Mouse (Mus musculus) megakaryocyte-erythroid progenitor cell, adult 5-6 weeks (primary cell): ENCODE results near the gene Tiparp. TPM values are rescaled to one million over a fixed set of nuclear protein-coding genes. Genes with fewer than 3 reads are reported as not detected.

ENCODE experiments used
- ATAC-seq: replicated peaks from 2 replicates; pipeline ENCODE4 v1.8.0; 2016; ENCODE audit warnings: mild to moderate bottlenecking, inconsistent platforms; ENCODE audit not compliant: severe bottlenecking, poor library complexity, low FRiP score, low TSS enrichment
- total RNA-seq, 2 experiments: library from RNA; stranded (forward) in 1 of 2; stranded (reverse) in 1 of 2; fragments of 200-1000, 215-1000 nt in 1 of 2; fragments of >200 nt in 1 of 2; fragmentation: Nextera tagmentation in 1 of 2; gene quantifications; 2 replicates each; pipeline ENCODE4 v1.2.3; 2014 to 2017

Tiparp gene
- total RNA-seq, 2 experiments from 2014 or later, result 3.5 to 8.3 TPM

DNA sequence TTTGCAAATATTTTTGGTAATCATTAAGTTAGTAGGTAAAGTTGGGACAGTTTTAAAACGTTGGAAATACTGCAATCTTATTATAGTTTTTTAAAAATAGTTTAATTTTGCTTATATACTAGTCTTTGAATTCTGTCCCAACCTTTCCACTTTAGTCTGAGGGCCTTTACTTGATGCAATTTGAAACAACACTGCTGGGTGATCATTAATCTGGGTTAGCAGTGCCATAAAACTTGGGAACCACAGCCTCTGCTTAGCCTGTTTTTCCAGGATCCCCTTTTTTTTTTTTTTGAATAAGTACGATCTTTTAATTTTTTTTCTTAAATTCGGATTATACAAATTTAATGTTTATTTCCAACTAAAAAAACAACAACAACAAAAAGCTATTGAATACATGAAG is 1.0 kb upstream of the Tiparp start:
- no peak for ATAC-seq

DNA sequence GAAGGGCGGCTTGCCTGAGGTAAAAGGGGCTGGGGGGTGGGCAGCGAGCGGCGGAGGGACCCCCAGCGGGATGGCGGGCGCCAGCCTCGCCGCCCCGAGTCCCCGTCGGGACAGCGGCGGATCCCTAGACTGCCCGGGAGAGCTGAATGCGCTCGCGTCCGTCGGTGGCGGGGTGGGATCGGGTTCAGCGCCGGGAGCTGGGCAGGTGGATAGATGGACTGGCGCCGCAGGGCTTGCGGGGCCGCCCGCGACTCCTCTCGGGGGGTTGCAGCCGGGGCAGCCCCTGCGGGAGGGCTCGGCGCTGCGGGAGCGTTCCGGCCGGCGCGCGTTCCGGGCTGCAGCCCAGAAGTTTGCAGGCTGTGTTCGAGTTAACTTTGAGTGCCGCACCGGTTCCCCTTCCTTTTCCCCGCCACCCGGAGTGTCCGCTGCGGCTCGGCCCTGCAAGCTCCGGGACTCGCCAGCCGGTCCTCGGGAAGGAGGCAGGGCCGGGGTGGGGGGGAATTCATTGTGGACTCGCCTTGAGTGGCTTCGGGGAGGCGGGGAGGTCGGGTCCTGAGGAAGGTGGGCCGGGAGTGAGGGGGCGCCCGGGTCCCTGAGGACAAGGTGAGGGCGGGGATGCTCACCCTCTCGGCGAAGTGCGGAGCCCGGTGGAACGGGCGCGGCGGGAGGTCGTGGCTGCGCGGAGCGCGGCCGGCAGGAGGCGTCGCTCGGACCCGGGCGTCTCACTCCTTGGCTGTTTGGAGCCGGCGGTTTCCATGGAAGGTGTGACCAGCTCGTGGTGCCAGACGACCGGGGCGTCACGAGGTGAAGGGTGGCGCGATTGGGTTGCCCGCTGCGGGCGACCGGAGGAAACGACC is 632 bp downstream of the Tiparp start:
- peak; percentile 29; the same call in 1 of the 2 replicates for ATAC-seq

DNA sequence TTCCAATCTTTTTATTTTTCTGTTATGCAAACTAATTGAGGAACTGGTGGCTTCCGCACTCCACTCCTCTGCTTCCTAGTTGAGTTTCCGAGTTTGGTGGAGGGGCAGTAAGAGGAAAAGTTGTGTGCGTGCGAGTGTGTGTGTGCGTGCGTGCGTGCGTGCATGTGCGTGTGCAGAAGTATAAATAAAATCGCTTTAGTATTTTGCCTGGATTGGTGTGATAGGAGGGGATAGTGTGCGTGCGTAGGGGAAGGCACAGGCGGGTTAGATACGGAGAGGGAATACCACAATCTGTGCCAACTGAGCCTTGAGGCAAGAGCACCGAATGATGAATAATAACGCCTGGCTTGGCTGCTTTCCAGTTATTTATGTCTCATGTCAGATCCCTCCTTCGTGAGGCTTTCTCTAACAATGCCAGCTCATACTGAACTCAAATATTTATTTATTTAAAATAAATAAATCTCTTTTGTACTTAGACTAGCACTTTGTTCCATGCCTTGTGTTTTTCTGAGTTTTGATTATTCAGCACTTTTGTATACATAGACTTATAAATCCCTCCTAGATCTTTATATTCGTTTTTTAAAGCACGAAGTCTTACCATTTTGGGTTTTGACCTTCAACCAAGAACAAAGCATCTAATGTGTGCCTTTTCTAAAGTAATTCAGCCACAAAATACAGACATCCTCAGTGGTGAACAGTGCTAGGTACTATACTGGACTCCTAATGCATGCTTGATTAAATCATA is 1.4 kb downstream of the Tiparp start:
- ATAC-seq, result peak; percentile 66

DNA sequence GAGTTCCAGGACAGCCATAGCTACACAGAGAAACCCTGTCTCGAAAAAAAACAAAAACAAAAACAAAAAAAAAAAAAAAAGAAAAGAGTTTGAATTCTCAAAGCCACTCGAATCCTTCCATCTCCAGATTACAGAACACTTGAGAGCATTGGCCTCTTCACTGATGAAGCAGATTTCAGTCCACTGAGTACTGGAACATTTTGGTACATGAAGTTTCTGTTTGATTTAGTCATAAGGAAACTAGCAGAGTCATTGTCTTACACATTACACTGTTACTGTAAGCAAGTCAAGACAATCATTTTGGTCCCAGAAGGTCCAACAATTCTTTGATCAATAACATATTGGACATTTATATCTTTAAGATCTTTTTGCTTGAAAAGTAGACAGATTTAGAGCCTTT is 4.8 kb downstream of the Tiparp start:
- no peak for ATAC-seq

DNA sequence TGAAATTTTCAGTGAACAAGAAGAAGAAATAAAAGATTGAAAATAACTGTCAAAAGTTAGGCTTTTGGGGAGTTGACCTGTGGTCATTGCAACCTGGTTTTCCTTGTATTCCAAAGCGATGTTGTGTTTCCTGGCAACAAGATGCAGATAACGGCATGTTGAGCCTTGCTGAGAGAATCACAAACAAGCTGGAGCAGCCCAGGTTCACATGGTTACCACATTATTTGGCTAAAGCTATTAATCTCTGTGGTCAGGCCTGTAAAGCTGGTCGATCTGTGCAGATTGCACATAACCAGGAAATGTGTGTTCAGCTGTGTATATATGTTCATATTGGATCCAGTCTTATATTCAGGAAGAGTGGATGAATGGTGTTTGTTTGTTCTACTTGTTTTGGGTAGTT is 5.4 kb downstream of the Tiparp start:
- ATAC-seq, result no peak

DNA sequence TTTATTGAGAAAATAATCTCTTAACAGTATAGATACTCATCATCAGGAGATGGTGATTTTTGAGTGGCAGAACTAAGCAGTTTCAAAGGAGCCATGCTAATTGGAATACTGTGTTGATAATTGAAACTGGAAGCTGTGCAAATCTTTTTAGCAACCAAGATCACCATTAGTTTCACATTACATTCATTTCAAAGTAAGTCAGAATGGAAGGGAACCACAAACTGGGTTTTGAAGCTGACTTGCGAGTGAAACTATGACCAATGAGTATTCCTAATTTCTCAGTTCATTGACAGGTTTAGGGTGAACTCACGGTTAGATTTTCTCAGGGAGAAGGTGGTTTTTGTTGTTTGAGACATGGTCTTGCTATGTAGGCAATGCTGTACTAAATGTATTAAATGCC is 6.3 kb downstream of the Tiparp start:
- no peak for ATAC-seq

DNA sequence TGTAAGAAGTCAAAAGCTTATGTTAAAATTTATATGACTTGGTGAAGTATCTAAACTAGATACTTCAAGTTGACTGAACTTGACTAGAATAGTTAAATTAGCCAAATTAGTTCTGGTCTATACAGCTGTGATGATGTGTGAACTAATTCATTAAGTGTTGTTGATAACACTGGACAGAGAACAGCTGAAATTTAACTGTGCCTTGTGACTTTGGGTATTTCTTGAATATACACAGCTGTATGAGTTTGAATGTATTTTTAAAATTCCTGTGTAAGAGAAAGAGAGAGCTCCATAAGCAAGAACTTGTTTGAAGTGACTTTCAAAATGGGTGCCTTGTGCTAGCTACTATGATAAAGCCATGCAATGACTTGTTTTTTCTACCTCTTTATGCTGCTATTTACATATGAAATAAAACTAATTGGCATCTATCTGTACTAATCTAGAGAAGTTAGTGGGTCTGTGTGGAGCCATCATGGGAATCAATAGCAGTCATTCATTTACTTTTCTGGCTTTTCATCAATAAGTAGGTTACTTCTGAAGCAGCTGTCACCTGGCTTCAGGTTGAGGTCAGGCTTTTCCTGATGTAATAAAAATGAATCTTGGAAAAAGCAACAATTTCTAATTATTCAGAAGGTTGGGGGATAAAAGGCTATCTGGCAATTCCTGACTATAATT is 7.0 kb downstream of the Tiparp start:
- no peak for ATAC-seq

DNA sequence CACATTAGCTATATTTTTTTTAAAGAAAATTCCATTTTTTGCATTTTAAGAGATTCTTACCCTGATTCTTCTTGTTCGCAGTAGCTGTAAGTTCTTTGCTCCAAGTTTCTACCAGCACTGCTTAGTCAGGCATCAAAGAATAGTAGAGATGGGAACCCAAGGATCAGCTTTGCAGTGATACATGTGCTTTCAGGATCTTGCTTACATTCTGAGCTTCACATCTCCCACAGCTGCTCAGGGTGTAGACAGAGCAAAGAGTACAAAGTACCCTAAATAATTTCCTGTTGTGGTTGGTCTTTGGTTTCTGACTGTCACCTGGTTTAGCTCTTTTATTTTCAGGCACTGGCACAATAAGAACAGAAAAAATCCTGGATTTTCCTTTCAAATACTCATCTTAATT is 9.1 kb downstream of the Tiparp start:
- ATAC-seq, result no peak

DNA sequence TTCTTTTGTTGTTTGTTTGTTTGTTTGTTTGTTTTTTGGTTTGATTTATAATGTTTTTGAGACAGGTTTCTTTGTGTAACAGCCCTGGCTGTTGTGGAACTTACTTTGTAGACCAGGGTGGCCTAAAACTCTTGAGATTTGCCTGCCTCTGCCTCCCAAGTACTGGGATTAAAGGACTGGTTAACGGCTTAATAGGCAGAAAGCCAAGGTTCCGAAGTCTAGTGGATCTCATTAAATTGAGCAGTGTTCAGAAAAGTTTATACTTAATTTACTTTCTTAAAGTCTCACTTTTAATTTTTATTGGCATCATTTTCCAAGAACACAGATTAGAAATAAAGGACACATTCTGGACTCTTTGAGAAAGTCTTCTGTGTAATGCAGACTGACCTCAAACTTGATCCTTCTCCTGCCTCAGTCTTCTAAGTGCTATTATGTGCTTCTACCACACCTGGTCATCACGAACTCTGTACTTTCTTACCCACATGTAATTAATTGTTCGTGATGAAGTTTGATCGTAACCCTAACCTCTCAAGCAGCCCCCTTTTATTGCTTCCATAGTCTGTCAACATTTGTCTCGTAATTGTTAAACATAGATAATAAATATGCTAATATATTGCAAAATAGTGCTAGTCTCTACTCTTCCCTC is 12.8 kb downstream of the Tiparp start:
- ATAC-seq, result no peak

DNA sequence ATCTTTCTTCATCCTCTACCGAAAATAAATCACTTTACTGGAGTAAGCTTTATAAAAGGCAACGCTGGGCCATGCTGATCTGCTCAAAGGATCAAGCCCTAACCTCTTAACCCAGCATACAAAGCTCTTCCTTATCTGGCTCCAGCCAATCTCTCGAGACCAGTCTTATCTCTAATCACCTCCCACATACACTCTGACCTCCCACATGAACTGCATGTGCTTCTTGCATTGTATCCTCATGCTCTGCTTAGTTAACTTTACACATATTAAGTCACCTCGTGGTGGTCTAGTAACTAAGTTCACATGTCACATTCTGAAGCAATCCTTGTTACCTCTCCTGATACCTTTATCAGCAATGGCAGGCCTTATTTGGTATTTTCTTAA is 13.3 kb downstream of the Tiparp start:
- peak; percentile 65; the same call in 1 of the 2 replicates for ATAC-seq

DNA sequence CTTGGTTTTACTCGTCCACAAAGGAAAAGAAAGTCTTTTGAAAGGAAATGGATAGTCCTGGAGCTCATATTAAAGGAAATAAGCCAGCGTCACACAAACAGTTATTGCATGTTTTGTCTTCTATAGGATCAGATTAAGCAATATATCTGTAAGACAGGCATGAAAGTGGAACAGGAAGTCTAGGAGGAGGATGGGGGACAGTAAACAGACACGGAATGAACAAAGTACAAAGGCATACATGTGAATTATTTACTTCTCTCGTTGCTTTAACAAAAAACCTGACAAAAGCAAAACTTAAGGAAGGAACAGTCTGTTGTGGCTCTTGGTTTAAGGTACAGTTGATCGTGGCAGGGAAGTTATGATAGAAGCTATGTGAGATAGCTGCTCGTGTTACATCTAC is 21.6 kb downstream of the Tiparp start:
- no peak for ATAC-seq

DNA sequence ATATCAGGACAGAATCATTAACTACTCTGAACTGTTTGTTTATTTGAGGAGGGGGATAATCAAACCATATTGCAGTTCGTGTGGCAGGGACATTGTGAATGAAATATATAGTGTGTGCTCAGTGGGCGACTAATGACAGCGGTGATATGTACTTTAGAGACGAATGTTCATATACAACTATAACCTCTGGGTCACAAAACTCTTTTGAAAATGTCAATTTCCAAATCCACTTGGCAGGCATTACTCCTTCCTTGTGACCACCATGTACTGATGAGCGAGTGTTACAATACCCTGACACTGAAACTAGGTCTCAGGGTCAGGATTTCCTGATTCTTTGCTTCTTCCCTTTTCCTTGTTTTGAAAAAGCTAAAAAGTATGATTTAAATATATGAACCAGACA is 22.9 kb downstream of the Tiparp start:
- no peak for ATAC-seq

DNA sequence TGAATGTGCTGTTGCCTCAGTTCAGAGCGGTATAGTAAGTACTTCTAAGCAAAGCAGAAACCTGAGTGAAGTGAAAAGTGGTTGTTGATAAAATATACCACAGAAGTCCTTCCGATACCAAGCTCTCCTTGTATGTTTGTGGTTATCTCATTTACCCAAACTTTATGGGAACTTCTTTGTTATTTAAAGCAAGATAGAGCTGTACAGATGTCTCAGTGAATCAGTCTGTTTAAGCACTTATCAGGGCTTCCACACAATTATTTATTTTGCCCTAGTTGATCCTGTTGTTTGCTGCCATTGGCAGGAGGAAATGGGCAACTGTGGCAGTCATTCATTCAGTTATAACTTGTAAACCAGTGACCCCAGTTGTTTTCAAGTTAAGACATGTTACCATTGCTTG is 26.4 kb downstream of the Tiparp start:
- ATAC-seq, result peak; percentile 85

DNA sequence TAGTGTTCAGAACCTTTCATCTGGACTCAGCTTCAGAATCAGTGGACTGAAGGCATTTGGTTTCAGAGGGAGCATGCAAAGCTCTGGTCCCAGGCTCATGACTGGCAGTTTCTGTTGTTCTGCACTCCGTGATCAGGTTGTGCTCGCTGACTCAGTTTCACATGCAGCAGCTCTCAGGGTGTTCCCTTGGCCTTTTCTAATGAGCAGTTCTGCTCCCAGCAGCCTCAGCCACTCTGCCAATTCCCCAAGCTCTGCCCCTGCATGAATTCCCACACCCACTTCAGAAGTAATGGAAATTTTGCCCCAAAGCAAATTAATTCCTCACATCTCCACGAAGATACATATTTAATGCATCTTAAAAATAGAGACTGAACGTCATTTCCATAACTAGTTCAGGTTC is 30.5 kb downstream of the Tiparp start:
- ATAC-seq, result no peak

DNA sequence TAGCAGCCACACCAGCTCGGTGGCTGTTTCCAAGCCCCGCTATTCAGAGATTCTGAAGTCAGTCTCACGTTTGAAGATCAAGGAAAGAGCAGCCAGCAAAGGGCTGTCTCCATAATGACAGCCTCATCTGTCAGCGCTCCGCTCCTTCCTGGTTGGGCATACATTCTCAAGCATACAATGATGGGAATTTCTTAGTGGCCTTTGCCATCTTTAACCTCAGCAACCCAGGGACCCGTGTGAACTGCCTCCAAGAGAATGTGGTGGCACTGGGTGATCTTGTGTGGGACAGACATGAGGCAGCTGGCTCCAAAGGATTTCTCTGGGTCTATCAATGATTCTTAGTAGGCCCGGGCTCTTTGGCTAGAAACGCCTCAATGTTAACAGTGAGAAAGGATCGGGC is 34.0 kb downstream of the Tiparp start:
- ATAC-seq, result no peak

DNA sequence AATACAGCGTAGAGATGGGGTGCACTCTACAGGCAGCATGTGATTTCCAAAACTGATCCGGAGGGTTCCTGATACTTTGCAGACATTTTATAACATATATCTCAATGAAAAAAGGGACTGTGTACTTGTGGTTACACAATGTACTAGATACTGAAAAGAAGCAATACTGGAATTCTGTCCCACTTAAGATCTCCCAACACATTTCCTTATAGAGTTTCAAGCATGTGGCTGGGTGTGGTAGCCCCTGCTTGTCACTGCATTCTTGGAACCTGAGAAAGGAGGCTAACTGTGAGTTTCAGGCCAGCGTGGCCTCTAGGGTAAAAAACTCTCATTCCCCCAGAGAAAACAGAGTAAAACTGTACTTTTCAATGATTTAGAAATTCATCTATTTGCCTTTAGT is 34.5 kb downstream of the Tiparp start:
- ATAC-seq, result no peak

DNA sequence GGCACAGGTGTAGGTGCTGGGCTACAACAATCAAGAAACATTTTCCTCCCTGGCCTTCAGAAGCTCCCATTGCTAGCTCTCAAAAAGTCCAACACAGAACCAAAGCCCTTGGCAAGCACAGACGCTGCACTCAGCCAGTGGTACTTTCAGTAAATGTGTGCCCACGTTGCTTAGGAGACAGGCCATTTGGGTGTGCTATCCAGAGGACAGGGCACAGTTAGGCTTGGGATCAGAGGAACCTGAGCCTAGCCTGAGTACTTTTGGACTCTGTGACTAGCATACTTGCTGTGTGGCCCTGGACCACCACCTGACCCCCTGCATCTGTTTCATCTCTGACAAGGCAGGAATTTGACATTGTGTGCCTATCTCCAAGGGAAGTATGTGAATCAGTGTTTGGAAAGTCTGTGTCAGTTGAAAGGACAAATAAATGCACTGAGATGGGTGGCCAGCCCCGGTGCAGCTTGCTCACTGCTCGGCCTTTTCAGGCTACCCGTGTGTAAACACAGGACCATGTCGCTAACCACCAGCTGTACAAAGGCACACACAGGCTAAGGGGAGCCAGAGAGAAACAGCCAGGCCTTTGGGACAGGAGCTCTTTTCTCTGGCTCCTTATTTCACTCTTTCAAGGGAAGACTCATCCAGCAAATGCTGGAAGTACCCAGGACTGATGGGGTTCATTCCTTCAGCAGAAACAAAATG is 35.9 kb downstream of the Tiparp start:
- ATAC-seq, result no peak

DNA sequence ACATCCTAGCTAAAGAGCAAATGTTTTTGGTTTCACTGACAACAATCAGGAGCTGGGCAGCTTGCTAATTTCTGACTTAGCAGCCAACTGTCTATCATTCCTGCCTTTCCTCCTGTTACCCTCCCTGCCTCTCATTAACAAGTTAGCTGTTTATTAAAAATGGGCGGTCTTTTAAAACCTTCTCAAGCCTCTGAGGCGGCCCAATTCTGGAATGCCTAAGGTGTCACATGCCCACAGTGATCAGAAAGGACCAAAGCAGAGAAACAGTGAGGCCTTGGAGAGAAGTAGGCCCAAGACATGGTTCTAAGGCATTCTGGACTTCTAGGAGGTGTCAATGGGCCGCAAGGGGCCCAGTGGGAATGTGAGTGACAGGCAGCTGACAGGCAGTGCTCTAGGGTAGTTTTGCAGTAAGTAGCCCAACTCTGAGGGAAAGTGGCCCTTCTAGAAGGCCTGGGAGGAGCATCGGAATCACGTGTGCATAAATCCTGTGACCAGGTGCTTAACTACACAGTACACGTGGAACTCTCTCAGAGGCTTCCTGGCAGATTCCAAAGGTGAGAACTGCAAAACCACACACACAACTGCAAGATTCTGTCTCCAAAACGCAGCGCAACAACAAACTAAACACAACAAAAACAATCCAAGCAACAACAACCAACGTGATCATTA is 37.6 kb downstream of the Tiparp start:
- ATAC-seq, result no peak

DNA sequence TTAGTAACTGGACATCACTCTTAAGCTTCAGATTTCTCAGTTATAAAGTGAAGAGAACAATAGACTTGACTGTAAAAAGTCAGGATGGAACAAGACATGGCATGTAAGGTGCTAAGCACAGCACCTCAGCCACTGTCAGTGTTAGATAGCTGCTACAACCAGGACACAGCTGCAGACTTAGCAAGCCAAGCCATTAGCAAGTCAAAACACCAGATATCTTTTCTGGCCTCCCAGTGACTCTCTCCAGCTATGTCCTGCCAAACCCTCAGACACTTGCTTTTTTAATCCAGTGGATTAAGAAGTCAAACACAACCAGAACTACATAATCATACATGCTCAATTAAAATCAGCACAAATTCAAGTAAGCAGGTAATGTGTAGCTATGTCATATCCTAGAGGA is 41.7 kb downstream of the Tiparp start:
- ATAC-seq, result no peak
